Mouse (Mus musculus) WW6 (cell line): Measurements from ENCODE around the gene Dmac2.

Experiments
- DNase-seq: peaks from one replicate; pipeline ENCODE4 v3.0.0-alpha.2; 2013; ENCODE audit warnings: low read depth, low spot score

Dmac2 gene

DNA sequence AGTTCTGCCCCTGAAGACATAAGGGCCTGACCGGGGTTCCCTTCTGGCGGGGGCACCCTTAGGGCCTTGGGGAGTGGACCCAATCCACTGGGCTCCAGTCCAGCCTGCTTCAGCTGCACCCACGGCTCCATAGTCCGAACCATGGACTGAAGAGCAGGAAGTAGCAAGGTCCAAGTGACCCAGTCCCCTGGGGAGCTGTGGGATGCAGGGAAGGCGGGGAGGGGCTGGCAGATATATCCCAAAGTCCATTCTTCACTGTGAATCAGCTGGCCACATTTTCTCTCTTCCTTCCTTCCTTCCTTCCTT is 3.6 kb upstream of the Dmac2 start, which contains the start of gene Erich4:
Gene Erich4, minus strand, starts transcription at position 187 of the 306 bp plus-strand sequence.
- no peak for DNase-seq

DNA sequence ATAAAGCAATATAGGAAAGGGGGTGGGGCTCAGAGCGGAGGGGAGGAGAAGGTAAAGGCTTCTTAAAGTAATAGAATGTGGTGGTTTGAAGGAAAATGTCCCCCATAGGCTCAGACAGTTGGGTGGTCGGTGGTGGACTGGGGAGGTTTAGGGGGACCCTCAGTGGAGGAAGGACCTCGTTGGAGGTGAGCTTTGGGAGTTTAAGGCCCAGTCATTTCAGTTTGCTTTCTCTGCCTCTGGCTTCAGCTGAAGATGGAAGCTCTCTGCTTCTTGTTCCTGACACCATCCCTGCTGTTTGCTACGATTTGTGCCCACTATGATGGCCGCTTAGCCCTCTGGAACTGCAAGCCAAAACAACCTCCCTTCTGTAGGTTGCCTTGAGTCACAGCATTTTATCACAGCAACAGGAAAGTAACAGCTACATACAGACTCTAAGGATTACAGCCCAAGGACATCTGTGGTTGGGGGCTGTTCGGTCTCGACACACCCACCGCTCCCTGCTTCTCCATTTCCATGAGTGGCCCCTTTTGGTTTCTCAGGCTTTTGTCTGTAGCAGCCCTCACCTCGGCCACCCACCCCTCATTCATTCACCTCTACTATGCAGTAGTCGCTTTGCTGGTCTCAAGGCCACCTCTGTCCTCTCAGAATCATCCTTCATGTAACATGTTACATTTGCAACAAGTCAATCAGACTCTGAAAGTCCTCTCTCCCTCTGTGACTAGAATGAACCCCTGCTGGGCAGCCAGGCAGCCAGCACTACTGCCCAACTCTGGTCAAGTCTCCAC is 1.6 kb upstream of the Dmac2 start:
- no peak for DNase-seq

DNA sequence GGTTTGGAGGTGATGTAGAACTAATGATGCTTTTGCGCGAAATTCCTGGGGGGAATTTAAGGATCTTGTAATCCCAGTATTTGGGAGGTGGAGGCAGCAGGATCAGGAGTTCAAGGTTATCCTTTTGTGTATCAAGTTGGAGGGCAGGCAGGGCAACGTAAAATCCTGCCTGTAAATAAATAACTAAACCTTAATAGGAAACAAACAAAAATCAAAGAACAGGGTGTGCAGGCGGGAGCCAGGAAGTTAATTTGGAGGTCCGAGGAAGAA is 443 bp downstream of the Dmac2 start:
- no peak for DNase-seq

DNA sequence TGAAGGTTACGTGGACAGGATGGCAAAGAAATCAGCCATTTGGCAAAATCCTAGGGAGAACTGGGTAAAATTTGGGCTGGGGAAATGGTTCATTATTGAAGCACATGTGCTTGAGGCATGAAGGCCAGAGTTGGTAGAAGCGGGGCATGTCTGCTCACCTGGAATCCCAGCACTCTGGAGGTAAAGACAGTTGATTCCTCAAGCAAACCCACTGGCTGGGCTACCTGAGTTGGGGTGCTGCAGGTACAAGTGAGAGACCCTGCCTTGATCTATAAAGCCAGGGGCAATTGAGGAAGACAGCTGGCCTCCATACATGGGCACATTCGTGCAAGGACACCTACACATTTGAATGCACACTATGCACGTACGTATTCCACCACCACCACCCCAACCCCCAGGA is 887 bp downstream of the Dmac2 start:
- DNase-seq = no peak

DNA sequence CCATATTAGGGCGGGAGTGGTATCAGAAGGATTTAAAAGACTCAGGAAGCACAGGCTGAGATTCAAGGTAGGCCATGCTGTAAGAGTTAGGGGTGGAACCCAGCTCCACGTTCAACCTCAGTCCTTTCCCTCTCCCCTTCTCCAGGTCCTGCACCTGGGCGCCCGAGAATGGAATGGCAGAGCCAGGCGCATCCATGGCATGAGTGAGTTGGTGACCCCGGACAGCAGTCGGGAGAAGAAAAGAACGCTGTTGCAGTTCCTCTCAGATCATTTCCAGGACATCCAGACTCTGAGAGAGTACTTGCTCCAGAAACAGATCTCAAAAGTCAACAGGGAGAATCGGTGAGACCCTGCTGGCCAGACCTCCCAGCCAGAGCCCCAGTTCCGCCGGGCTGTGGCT is 1.5 kb downstream of the Dmac2 start:
- DNase-seq = no peak

DNA sequence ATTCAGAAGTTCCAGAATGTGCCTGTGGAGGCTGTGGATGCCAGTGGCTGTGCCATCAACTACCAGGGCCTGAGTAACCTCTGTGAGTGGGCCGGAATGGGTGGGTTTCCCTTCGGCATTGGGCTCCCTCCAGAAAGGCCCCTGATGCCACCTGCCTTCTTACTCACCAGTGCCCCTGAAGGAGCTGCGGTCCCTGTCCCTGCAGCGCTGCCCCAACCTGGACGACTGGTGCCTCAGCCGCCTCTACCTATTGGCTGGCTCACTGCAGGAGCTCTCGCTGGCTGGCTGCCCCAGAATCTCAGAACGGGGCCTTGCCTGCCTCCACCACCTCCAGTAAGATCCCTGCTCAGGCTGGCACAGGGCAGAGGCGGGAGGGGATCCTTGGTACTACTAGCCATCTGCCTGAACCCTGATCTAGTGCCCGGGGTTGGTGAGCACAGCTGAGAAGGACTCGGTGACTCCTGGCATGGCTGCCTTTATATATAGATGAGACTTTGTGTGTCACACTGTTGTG is 4.7 kb downstream of the Dmac2 start:
- no peak for DNase-seq

DNA sequence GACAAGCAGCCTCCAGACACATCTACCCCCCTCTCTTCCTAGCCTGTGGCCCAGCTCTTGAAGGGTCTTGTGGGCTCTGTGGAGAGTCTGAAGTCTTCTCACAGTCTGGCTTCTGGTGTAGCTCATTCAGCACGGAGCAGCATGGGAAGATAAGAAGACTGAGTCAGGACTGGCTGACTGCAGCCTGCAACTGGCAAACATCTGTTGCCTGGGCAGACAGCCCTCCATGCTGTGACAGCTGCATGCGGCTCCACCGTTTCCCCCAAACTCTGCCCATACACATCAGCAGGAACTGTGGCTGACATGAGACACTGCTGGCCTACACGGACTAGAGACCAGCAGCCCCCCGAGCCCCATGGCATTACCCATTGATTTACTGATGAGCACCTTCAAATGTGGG is 5.6 kb downstream of the Dmac2 start:
- DNase-seq = no peak

DNA sequence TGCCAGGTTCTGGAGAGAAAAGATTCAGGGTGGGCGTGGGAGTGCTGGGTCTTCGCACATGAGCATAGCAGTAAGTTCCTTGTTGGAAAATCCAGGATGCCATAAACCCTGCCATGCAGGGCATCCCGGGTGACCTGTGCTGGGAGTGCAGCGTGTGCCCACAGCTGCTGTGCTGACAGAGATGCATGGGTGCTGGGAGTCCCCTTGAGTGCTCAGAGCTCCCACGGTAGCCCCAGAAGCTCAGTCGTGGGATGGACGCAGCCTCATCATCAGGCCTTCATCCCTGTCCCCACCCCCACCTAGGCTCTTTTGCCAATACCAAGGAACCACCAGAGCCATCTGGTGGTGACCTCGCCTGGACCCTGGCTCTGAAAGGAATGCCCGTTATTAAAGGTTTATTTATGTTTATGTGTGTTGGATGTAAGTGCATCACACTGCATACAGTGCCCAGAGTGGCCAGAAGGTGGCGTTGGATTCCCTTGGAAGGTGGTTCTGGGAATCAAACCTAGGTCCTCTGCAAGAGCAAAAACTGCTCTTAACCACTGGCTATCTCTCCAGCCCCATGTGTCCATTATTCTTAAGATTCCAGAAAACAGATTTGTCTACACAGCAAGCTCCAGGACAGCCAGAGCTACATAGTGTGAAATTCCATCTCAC is 6.5 kb downstream of the Dmac2 start:
- peak; percentile 29 for DNase-seq

DNA sequence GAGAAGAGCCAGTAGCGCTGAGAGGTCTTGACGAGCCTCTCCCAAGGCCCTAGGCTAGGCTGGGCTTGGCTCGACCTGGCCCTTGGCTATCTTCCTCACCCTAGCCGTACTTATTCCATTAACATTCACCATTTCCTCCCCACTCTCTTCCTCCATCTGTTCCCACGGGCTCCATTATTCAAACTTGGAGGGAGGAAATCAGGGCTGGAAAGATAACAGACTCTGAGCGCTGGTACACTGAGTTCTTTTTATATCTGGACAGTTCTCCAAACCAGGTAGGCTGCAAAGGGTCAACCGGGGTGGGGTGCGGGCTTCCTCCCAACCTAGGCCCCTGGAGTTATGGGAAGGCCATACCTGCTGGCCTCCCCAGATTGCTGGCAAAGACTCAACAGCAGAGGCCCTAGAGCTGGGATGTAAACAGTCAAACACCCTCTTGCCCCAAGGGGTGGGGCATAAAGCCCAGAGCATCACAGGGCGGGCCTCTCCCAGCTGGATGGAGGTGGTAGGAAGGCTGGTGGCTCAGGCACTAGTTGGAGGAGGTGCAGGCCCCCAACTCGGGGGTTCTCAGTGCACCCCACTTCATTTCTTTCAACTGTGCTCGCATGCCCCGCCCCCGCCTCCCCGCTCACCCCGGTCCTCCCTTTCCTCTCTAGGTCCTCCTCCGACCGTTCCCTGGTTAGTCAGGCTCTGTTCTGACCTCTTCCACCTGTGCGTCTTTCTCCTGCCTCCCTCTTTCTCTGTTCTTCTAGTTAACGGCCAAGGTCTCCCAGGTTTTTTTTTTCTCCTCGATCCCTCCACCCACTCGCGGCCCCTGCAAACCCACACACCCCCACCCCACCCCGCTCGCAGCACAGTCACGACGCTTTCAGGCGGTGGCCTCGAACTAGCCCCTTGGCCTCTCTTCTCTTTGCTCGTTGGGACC is 7.6 kb downstream of the Dmac2 start, which contains the start of gene B3gnt8:
Gene B3gnt8, plus strand, starts transcription at position 146 of the 922 bp plus-strand sequence.
- DNase-seq = no peak

DNA sequence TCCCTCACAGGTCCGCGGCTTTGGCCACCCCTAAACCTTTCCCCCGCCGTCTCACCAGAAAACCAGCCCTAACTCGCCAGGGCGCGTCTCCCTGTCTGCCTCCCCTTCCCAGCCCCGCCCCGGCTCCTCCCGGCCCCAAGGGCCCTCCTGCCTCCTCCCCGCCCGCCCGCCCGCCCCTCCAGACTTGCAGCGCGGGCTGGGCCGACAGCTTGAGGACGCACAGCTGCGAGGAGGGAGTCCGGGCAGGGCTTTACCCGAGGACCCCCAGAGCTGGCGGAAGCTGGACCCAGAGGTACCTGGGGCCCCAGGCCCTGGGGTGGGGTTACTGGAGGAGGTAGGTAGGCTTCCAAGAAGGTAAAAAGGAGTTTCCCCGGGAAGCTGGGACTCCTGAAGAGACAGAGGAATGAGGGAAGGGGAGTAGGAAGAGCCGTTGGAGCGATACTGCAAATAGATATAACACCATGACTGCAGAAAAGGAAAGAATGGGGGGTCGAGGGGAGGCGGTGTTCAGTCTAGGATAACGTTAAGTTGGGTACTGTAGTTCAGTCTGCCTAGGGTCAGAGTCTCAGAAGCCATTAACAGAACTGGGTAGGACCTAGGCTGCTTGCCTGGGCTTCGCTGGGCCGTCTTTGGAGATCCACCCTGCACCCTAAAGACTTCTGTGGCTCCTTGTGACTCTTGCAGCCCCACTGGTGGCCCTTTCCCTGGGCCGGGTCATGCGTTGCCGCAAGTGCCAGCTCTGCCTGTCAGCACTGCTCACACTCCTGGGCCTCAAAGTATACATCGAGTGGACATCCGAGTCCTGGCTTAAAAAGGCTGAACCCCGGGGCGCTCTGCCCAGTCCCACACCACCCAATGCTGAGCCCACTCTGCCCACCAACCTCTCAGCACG is 8.5 kb downstream of the Dmac2 start:
- peak; percentile 20 for DNase-seq

DNA sequence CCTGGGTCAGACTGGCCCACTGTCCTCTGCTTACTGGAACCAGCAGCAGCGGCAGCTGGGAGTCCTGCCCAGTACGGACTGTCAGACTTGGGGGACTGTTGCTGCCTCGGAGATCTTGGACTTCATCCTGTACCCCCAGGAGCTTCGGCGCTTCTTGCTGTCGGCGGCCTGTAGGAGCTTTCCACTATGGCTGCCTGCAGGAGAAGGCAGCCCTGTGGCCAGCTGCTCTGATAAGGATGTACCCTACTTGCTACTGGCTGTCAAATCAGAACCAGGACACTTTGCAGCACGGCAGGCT is 9.1 kb downstream of the Dmac2 start:
- DNase-seq = no peak

DNA sequence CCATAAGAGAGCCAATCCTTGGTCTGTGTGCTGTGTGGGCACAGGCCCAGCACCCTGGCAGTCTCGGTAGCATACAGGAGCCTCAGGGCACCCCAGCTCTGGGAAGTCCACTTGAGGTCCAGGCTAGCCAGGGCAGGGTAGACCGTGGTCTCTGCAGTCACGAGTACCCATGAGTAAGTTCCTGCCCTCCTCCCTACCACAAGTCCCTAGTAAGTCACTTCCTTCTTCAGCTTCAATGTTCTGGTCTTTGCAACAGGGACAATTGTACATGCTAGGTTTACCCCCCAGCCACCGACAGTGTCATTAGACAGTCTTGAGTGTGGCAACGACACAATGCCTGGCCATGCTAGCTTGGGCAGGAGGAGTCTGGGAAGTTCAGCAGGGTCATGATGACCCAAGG is 13.5 kb downstream of the Dmac2 start:
- DNase-seq = no peak

DNA sequence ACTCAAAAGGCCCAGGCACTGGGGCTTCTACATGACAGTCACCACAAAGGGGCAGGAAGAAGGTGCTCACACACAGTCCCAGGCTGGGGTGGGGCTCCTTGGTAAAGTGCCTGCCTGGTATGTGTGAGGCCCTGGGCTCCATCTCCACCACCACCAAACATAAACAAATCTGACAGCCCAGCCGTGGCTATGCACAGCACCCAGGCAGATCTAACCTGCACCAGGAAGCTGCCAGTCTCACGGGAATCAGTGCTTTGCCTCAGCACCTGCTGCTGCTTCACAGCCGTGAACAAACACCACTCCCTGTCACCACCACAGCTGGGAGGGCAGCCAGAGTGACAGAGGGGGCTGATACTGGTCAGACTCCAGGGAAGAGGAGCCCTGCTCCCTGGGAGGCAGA is 17.2 kb downstream of the Dmac2 start:
- no peak for DNase-seq

DNA sequence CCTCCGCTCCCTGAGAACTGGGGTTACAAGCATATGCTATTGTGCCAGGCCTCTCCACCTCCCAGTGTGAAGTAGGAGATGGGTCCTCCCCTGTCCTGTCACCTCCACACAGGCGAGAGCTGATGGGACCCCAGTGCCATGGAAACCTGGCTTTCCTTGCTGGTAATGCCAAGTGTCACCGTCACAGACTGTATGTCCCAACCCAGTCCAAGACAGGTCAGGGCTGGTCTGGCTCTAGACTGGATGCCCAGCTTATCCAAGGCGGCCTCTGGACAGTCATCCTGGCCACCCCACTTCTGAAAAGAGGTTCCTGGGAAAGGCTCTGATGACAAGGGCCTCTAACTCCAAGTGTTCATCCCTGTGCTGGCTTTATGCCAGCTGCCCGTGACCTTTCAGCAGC is 17.9 kb downstream of the Dmac2 start:
- no peak for DNase-seq

DNA sequence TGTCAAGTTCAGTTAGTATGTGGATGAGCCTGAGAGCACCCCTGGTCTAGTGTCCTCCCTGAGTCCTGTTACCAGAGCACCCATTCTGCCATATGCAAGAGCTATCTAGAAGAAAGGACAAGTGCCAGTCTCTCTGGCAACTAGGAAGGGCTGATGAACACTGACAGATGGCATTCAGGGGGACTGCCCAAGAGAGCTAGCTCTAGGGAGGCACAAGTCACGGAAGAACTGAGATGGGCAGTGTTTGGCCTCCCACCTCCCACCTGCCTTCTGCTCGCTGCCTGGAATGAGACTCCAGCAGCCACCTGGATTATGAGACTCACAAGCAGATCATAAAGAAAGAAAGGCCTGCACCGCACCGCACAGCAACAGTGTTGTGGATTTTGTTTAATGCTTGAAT is 20.5 kb downstream of the Dmac2 start:
- DNase-seq = no peak

DNA sequence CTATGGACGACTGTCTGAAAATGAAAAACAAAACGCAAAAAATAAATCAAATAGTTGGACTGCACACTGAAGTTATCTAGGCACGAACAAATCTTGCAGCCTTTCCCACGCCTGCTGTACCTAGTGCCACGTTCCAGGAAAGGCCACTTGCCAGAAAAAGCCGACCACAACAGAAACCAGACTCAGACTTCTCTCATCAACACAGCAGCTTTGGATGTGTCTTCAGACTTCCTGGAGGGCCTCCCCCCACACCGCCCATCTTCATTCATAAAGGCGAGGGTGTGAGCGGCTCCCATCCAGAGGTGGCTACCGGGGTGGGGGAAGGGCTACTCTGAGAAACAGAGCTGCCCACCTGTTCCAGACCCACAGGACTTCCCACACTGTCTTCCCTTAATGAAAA is 24.9 kb downstream of the Dmac2 start:
- no peak for DNase-seq

DNA sequence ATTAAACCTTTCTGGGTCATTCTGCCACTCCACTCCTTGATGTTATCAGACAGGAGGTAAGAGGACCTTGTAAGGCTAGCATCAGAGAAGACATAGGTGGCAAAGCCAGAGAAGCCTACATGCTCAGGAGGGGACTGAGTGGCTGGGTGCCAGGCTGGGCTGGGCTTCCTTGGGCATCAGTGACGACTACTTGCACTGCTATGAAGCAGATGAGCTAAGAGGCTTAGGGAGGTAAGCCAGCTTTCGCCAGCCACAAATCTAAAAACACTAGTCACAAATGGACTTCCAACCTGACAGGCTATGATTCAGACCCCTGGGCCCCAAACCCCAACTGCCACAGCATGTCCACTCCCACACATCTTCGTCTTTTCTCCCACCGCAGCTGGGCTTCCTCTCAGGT is 25.4 kb downstream of the Dmac2 start:
- DNase-seq = no peak

DNA sequence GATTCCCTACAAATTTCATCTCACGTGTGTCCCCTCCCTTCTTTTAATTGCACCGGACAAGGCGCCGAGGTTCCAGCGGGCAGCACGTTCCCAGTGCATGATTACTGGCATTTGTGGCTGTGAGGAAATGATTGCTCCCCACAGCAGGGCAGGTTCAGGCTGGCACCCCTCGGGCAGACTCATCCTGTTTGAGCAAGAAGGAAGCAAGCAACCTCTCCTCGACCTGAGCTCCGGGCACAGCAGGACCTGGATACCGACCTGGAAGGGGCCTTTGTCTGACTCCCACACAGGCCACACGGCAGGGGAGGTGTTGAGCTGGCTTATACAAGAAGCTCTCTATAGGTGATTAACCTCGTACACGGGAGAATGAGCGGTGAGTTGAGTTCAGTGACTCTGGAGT is 25.9 kb downstream of the Dmac2 start:
- DNase-seq = no peak

DNA sequence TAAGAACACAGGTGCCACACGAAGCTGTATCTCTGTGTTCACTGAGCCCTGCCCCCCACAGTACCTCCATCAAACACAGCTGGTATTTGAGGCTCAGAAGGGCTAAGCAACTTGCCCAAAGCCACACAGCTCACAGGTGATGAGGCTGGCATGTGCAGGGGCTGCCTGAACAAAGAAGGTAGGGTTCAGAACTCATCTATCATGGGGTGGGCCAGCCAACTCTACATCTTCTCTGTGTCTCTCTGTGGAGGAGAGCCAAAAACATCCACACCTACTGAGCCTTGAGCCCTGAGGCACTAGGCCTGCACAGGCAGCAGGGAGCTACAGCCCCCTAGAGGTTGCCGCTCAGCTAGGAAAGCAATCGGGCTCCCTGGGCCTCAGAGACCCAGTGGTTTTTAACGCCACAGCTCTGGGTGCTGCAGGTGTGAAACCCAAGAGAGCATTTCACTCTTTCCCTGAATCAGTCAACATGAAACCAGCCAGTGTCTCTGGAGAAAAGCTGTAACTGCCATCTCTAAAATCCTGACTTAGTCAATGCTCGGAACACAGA is 28.4 kb downstream of the Dmac2 start:
- no peak for DNase-seq

DNA sequence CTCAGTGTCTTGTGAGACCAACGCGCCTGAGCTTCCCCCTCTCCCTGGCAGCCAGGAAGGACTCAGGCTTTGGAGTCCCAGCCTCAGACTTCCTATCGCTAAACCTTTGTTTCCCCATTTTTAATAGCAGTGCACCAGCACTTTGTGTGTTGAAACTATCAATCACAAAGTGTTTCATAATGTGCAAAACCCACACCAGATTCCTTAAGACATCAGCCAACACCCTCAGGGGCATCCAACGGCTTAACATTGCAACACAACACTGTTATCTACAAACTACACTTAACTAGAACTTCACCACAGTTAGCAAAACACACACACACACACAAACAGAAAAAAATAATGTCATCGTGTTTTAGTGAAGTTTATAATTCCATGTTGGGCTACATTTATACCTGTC is 30.6 kb downstream of the Dmac2 start:
- DNase-seq = no peak

DNA sequence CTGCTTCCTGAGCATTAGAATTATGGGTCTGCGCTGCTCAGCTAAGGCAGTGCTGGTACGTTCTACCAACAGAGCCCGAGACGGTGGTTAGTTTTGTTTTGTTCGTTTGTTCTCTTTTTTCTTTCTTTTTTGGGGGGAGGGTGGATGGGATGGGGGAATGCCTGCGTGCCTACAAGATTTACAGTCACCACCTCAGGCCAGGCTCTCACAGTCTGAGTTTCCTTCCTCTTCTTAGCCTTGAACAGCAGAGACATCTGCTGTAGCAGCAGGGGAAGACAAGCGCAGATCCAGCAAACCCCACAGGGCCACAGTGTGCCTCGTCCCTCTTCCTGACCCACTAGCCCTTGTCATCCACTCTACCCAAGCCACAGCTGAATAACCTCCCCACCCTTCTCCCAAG is 32.1 kb downstream of the Dmac2 start:
- DNase-seq = no peak
